Mouse (Mus musculus) G1E (cell line): ENCODE results near the gene Spata2. TPM values are rescaled to one million over a fixed set of nuclear protein-coding genes. Genes with fewer than 3 reads are reported as not detected.

ENCODE experiments used
- ATAC-seq: 2 replicates; pipeline ENCODE4 v1.8.0; 2016; ENCODE audit warnings: mild to moderate bottlenecking; ENCODE audit not compliant: insufficient number of reproducible peaks, poor library complexity, low FRiP score, severe bottlenecking; ENCODE audit errors: extremely low read depth
- DNase-seq: peaks from one replicate; pipeline ENCODE4 v3.0.0; 2012; ENCODE audit warnings: low spot score
- H3K27me3 ChIP-seq: 2 replicates; pipeline ENCODE4 v1.6.1; 2012; ENCODE audit warnings: mild to moderate bottlenecking, low read length, inconsistent platforms; ENCODE audit not compliant: insufficient read depth
- H3K36me3 ChIP-seq: replicated peaks from 2 replicates; pipeline ENCODE3; 2012; ENCODE audit warnings: mild to moderate bottlenecking, inconsistent platforms
- H3K4me1 ChIP-seq: 2 replicates; pipeline ENCODE4 v1.6.1; 2012; ENCODE audit warnings: low read depth, low read length, inconsistent platforms, mixed read lengths; ENCODE audit not compliant: insufficient read depth
- H3K4me3 ChIP-seq: 2 replicates; pipeline ENCODE4 v1.5.1; 2012; ENCODE audit warnings: low read depth, mild to moderate bottlenecking, inconsistent platforms, low read length, moderate library complexity, mixed read lengths
- H3K9me3 ChIP-seq: replicated peaks from 2 replicates; pipeline ENCODE4 v1.6.1; 2012; ENCODE audit warnings: inconsistent platforms
- CTCF ChIP-seq: IDR thresholded peaks from 2 replicates; pipeline ENCODE4 v1.5.1; 2012; ENCODE audit warnings: low read depth, low read length, inconsistent platforms, mixed read lengths
- GATA1 ChIP-seq: IDR thresholded peaks from 2 replicates; pipeline ENCODE4 v1.6.1; 2012; ENCODE audit warnings: borderline replicate concordance, low read length, inconsistent platforms, mixed read lengths
- GATA2 ChIP-seq: IDR thresholded peaks from 2 replicates; pipeline ENCODE4 v1.6.1; 2012; ENCODE audit warnings: low read depth, low read length, inconsistent platforms, borderline replicate concordance
- POLR2AphosphoS5 ChIP-seq: IDR thresholded peaks from 2 replicates; pipeline ENCODE4 v1.6.1; 2012; ENCODE audit warnings: low read depth, low read length, inconsistent platforms; ENCODE audit not compliant: insufficient replicate concordance
- TAL1 ChIP-seq: conservative IDR thresholded peaks from 2 replicates; pipeline ENCODE4 v1.6.1; 2012; ENCODE audit warnings: low read depth, low read length, inconsistent platforms, mixed read lengths
- polyA plus RNA-seq: library from polyadenylated mRNA; stranded (reverse); fragments of >175 nt; gene quantifications from 2 replicates; pipeline ENCODE4 v1.2.3, GENCODE M21; 2012
- total RNA-seq, 2 experiments: library from RNA; stranded (forward) in 1 of 2; stranded (reverse) in 1 of 2; fragments of 200-1000 nt in 1 of 2; fragments of >200 nt in 1 of 2; fragmentation: Nextera tagmentation in 1 of 2; gene quantifications; 2 replicates each; pipeline ENCODE4 v1.2.3; 2014 to 2017

Gene Spata2
- total and polyA plus RNA-seq, 3 experiments, result 7.6 to 27.9 (median 11.6) TPM

DNA sequence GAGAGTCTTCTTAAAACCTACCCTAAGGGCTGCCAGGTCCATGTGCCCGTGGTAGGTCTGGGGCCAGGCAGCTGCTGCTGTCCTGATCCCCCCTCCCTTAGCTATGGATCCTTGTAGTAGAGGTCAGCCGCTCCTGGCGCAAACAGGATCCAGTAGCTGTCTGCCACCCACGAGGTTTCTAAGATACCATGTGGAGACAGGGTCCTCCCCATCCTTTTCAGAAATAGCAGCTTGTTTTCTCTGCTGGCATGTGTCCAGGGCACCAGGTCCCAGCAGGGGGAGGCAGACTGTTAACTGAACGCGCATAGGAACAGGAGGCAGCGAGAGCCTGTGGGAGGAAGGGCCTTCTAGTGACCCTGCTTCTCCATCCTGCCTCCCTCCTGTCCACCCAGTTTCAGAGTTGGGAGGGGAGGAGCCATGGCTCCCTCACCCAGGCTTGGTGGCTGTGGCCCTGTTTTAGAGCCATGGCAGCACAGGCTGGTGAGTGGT lies 16.4 kb downstream of the Spata2 start:
- TF ChIP-seq POLR2AphosphoS5 (no peak), CTCF (no peak), GATA2 (no peak), TAL1 (no peak), GATA1 (no peak)
- no peak for ATAC-seq
- H3K4me1 ChIP-seq, result peaks cover 9% of the 10 kb centered on the region
- no peaks in the 10 kb centered on the region for H3K9me3 ChIP-seq
- peaks cover 93% of the 10 kb centered on the region for H3K36me3 ChIP-seq
- DNase-seq, result no peak
- no peaks in the 10 kb centered on the region for H3K27me3 ChIP-seq
- H3K4me3 ChIP-seq, result no peak overlapping the region

GRCm38 (mm10) chr2:167475596-167475995 lies 17.1 kb downstream of the Spata2 start:
- no peak for ATAC-seq
- peaks cover 9% of the 10 kb centered on the region for H3K4me1 ChIP-seq
- H3K27me3 ChIP-seq, result no peaks in the 10 kb centered on the region
- no peaks in the 10 kb centered on the region for H3K9me3 ChIP-seq
- H3K36me3 ChIP-seq, result peaks cover 93% of the 10 kb centered on the region
- TF ChIP-seq CTCF, result no peak
- TF ChIP-seq GATA1, result no peak
- no peak; the same call in 1 of the 2 replicates for TF ChIP-seq POLR2AphosphoS5
- TF ChIP-seq GATA2, result no peak
- no peak for TF ChIP-seq TAL1
- DNase-seq, result no peak
- no peak overlapping the region for H3K4me3 ChIP-seq

DNA sequence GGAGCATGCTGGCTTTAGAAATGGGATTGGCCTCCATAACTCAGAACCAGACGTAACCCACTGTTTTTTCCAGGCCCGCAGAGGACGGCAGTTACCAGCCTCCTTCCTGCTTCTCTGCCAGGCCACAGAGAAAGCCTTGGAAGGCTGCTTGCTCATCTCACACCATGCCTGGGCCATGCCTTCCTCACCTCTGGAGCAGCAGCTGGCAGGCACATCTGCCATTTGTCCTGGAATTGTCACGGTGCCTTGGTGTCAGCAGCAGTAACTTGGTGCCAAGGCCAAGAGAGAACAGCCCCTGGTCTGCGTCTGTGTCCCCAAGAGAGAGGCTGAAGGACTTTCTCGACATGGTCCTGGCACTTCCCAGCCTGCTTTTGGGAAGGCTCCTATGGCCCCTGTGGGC lies 18.5 kb downstream of the Spata2 start:
- no peak for DNase-seq
- H3K9me3 ChIP-seq, result no peaks in the 10 kb centered on the region
- peaks cover 93% of the 10 kb centered on the region for H3K36me3 ChIP-seq
- no peak for TF ChIP-seq CTCF
- TF ChIP-seq GATA2, result no peak
- no peak for TF ChIP-seq POLR2AphosphoS5
- no peak for TF ChIP-seq TAL1
- no peak for TF ChIP-seq GATA1
- H3K27me3 ChIP-seq, result no peaks in the 10 kb centered on the region
- no peak for ATAC-seq
- H3K4me1 ChIP-seq, result peaks cover 9% of the 10 kb centered on the region
- H3K4me3 ChIP-seq, result no peak overlapping the region

GRCm38 (mm10) chr2:167471585-167471984 lies 21.1 kb downstream of the Spata2 start:
- H3K36me3 ChIP-seq, result peaks cover 97% of the 10 kb centered on the region
- no peaks in the 10 kb centered on the region for H3K9me3 ChIP-seq
- ATAC-seq, result no peak
- peaks cover 9% of the 10 kb centered on the region for H3K4me1 ChIP-seq
- TF ChIP-seq POLR2AphosphoS5, result no peak
- no peak for TF ChIP-seq TAL1
- no peak for TF ChIP-seq GATA1
- TF ChIP-seq GATA2, result no peak
- TF ChIP-seq CTCF, result no peak
- H3K27me3 ChIP-seq, result no peaks in the 10 kb centered on the region
- no peak overlapping the region for H3K4me3 ChIP-seq
- no peak for DNase-seq

DNA sequence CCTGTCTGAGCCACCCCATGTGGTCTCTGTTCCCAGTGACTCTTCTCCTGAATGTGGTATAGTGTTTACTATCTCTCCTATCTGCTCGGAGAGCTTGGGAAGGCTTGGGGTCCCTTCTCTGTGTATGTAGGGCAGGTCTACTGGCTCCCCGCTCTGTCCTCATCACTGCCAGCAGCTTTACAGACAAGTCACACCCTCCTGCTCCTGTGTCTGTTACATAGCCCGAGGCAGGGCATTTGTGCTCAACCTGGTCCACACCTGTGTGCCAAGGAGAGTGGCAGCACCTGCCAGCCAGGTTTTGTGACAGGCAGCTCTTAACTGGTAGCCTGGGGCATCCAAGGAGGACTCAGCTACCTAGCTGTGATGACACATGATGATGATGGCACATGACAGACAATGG lies 22.1 kb downstream of the Spata2 start:
- Histone ChIP-seq H3K4me1 (peaks cover 5% of the 10 kb centered on the region), H3K27me3 (no peaks in the 10 kb centered on the region), H3K36me3 (peaks cover 97% of the 10 kb centered on the region), H3K9me3 (no peaks in the 10 kb centered on the region), H3K4me3 (no peak overlapping the region)
- ATAC-seq (no peak), DNase-seq (no peak)
- TF ChIP-seq TAL1 (no peak), CTCF (no peak), POLR2AphosphoS5 (no peak), GATA2 (no peak), GATA1 (no peak)

DNA sequence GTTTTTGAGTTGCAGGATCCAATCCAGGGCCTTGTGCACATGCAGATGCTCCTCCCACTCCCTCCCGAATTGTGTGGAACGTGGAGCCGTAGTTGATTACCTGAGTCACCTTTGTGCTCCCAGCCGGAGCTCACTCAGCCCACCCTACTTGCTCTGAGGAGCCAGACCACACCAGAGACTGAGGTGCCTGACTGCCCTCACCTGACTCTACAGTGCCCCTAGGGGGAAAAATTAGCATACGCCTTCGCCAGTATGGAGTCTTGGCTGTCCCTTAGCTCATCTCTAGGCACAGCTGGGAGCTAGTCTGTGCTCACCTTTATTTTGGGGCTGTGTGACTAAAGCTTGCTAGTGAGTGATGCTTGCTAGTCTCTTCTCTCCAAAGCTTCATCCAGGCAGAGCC lies 24.2 kb downstream of the Spata2 start:
- H3K27me3 ChIP-seq, result no peaks in the 10 kb centered on the region
- H3K9me3 ChIP-seq, result no peaks in the 10 kb centered on the region
- no peak for DNase-seq
- no peak for ATAC-seq
- peaks cover 5% of the 10 kb centered on the region; the same call in 1 of the 2 replicates for H3K4me1 ChIP-seq
- TF ChIP-seq GATA1, result no peak
- TF ChIP-seq TAL1, result no peak
- TF ChIP-seq POLR2AphosphoS5, result no peak
- TF ChIP-seq GATA2, result no peak
- no peak for TF ChIP-seq CTCF
- no peak overlapping the region for H3K4me3 ChIP-seq
- peaks cover 96% of the 10 kb centered on the region for H3K36me3 ChIP-seq
